Mouse (Mus musculus): ENCODE data around the gene Cript. TPM values are rescaled to one million over a fixed set of nuclear protein-coding genes. Genes with fewer than 3 reads are reported as not detected.
A peak's percentile ranks its signal among the peaks of the same experiment; 100 is the strongest.

The Cript gene
- polyA plus RNA-seq (2014; fragmentation: Nextera tagmentation; extraction: Ambion mirVana), result 185 and 191 TPM in 2 replicates

- Histone ChIP-seq H3K4me3 (ENCODE audit: low read depth, low read length) (peak within 1 kb of the TSS; percentile 91), H3K9me3 (replicated peaks; ENCODE audit: control insufficient read depth, low read length) (no peaks in the 10 kb centered on the region), H3K4me2 (ENCODE audit: low read depth, low read length) (peak within 1 kb of the TSS; percentile 85), H3K27ac (replicated peaks; ENCODE audit: low read depth, low read length) (no peak within 1 kb of the TSS; the same call in 1 of the 2 replicates), H3K27me3 (ENCODE audit: control insufficient read depth, insufficient read depth, low read length) (no peaks in the 10 kb centered on the region), H3K4me1 (ENCODE audit: control insufficient read depth, insufficient read depth, low read length) (0 out of 2 replicates have a peak, but pooled peaks cover 2% of the 10 kb centered on the region), H3K36me3 (replicated peaks; ENCODE audit: control insufficient read depth, insufficient read depth, low read depth, low read length) (no peaks in the 10 kb centered on the region; the same call in 1 of the 2 replicates), H3K9ac (replicated peaks; ENCODE audit: low read length) (peak within 1 kb of the TSS; percentile 69)
- DNase-seq (ENCODE audit: low spot score) (peak; percentile 100), ATAC-seq (replicated peaks; ENCODE audit: insufficient number of reproducible peaks, low FRiP score, low TSS enrichment, low read depth) (peak; percentile 99)
- WGBS, result under 1% methylated on average over 43 of the region's 43 CpGs
Measured at GRCm38 (mm10) chr17:87025269-87025949, at the start of gene Cript, which contains the start of gene Pigf. Cript (plus strand) TSS chr17:87025550. Pigf (minus strand) TSS chr17:87025406.

- no peak overlapping the region for H3K4me2 ChIP-seq (ENCODE audit: low read depth, low read length)
- 80% methylated on average over 10 of the region's 10 CpGs for WGBS
- no peak for ATAC-seq (replicated peaks; ENCODE audit: insufficient number of reproducible peaks, low FRiP score, low TSS enrichment, low read depth)
- H3K9me3 ChIP-seq (replicated peaks; ENCODE audit: control insufficient read depth, low read length), result no peaks in the 10 kb centered on the region
- H3K36me3 ChIP-seq (replicated peaks; ENCODE audit: control insufficient read depth, insufficient read depth, low read depth, low read length), result no peaks in the 10 kb centered on the region; the same call in 1 of the 2 replicates
- no peak overlapping the region for H3K4me3 ChIP-seq (ENCODE audit: low read depth, low read length)
- H3K27ac ChIP-seq (replicated peaks; ENCODE audit: low read depth, low read length), result no peak overlapping the region
- no peaks in the 10 kb centered on the region for H3K27me3 ChIP-seq (ENCODE audit: control insufficient read depth, insufficient read depth, low read length)
- no peaks in the 10 kb centered on the region for H3K4me1 ChIP-seq (ENCODE audit: control insufficient read depth, insufficient read depth, low read length)
- DNase-seq (ENCODE audit: low spot score), result no peak
- no peak overlapping the region for H3K9ac ChIP-seq (replicated peaks; ENCODE audit: low read length)
Measured at GRCm38 (mm10) chr17:86976387-86976786, 49.0 kb upstream of the Cript start.

DNA sequence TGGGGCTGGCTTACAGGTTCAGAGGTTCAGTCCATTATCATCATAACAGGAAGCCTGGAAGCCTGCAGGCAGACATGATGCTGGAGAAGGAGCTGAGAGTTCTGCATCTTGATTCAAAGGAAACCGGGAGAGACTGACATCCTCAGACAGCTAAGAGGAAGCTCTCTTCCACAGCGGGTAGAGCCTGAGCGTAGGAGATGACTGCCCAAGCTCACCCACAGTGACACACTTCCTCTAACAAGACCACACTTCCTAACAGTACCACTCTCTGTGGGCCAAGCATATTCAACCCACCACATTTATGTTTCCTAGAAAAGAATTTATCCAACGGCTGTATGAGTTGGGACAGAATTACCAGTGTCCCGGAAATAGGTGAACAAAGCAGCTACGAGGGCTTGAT lies 46.9 kb upstream of the Cript start:
- no peak overlapping the region for H3K27ac ChIP-seq (replicated peaks; ENCODE audit: low read depth, low read length)
- no peak overlapping the region for H3K9ac ChIP-seq (replicated peaks; ENCODE audit: low read length)
- no peaks in the 10 kb centered on the region for H3K4me1 ChIP-seq (ENCODE audit: control insufficient read depth, insufficient read depth, low read length)
- H3K4me3 ChIP-seq (ENCODE audit: low read depth, low read length), result no peak overlapping the region
- H3K4me2 ChIP-seq (ENCODE audit: low read depth, low read length), result no peak overlapping the region
- DNase-seq (ENCODE audit: low spot score) (no peak), ATAC-seq (replicated peaks; ENCODE audit: insufficient number of reproducible peaks, low FRiP score, low TSS enrichment, low read depth) (no peak)
- H3K9me3 ChIP-seq (replicated peaks; ENCODE audit: control insufficient read depth, low read length), result no peaks in the 10 kb centered on the region
- 94% methylated on average over 6 of the region's 6 CpGs for WGBS
- no peaks in the 10 kb centered on the region for H3K27me3 ChIP-seq (ENCODE audit: control insufficient read depth, insufficient read depth, low read length)
- no peaks in the 10 kb centered on the region for H3K36me3 ChIP-seq (replicated peaks; ENCODE audit: control insufficient read depth, insufficient read depth, low read depth, low read length)

DNA sequence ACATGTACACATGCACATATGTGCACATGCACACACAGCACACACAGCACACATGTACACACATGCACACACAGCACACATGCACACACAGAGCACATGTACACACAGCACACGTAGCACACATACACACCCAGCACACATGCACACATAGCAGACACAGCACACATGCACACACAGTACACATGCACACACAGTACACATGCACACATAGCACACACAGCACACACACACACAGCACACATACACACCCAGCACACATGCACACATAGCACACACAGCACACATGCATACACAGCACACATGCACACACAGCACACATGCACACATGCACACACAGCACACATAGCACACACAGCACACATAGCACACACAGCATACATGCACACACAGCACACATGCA lies 44.1 kb upstream of the Cript start:
- no peaks in the 10 kb centered on the region for H3K27me3 ChIP-seq (ENCODE audit: control insufficient read depth, insufficient read depth, low read length)
- no peak overlapping the region for H3K9ac ChIP-seq (replicated peaks; ENCODE audit: low read length)
- no peak overlapping the region for H3K4me3 ChIP-seq (ENCODE audit: low read depth, low read length)
- no peak for ATAC-seq (replicated peaks; ENCODE audit: insufficient number of reproducible peaks, low FRiP score, low TSS enrichment, low read depth)
- no peaks in the 10 kb centered on the region for H3K36me3 ChIP-seq (replicated peaks; ENCODE audit: control insufficient read depth, insufficient read depth, low read depth, low read length)
- no peaks in the 10 kb centered on the region for H3K4me1 ChIP-seq (ENCODE audit: control insufficient read depth, insufficient read depth, low read length)
- H3K4me2 ChIP-seq (ENCODE audit: low read depth, low read length), result no peak overlapping the region
- H3K27ac ChIP-seq (replicated peaks; ENCODE audit: low read depth, low read length), result no peak overlapping the region
- H3K9me3 ChIP-seq (replicated peaks; ENCODE audit: control insufficient read depth, low read length), result no peaks in the 10 kb centered on the region
- no peak for DNase-seq (ENCODE audit: low spot score)
- 89% methylated on average over 1 of the region's 1 CpGs for WGBS

DNA sequence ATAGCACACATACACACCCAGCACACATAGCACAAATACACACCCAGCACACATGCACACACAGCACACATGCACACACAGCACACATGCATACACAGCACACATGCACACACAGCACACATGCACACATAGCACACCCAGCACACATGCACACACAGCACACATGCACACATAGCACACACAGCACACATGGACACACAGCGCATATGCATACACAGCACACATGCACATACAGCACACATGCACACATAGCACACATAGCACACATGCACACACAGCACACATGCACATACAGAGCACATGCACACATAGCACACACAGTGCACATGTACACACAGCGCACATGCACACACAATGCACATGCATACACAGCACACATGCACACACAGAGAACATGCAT lies 43.6 kb upstream of the Cript start:
- Histone ChIP-seq H3K27me3 (ENCODE audit: control insufficient read depth, insufficient read depth, low read length) (no peaks in the 10 kb centered on the region), H3K9ac (replicated peaks; ENCODE audit: low read length) (no peak overlapping the region), H3K9me3 (replicated peaks; ENCODE audit: control insufficient read depth, low read length) (no peaks in the 10 kb centered on the region), H3K36me3 (replicated peaks; ENCODE audit: control insufficient read depth, insufficient read depth, low read depth, low read length) (no peaks in the 10 kb centered on the region), H3K4me2 (ENCODE audit: low read depth, low read length) (no peak overlapping the region), H3K4me1 (ENCODE audit: control insufficient read depth, insufficient read depth, low read length) (no peaks in the 10 kb centered on the region), H3K27ac (replicated peaks; ENCODE audit: low read depth, low read length) (no peak overlapping the region), H3K4me3 (ENCODE audit: low read depth, low read length) (no peak overlapping the region)
- ATAC-seq (replicated peaks; ENCODE audit: insufficient number of reproducible peaks, low FRiP score, low TSS enrichment, low read depth) (no peak), DNase-seq (ENCODE audit: low spot score) (no peak)
- 100% methylated on average over 2 of the region's 2 CpGs for WGBS

GRCm38 (mm10) chr17:86982497-86982896 lies 42.9 kb upstream of the Cript start:
- 72% methylated on average over 9 of the region's 9 CpGs for WGBS
- no peak for ATAC-seq (replicated peaks; ENCODE audit: insufficient number of reproducible peaks, low FRiP score, low TSS enrichment, low read depth)

GRCm38 (mm10) chr17:86986449-86987138 lies 38.8 kb upstream of the Cript start:
- Histone ChIP-seq H3K9ac (replicated peaks; ENCODE audit: low read length) (no peak overlapping the region), H3K9me3 (replicated peaks; ENCODE audit: control insufficient read depth, low read length) (no peaks in the 10 kb centered on the region)
- WGBS, result 46% methylated on average over 17 of the region's 17 CpGs

More at GRCm38 (mm10) chr17:86982497-86982896, 42.9 kb upstream of the Cript start:
- no peaks in the 10 kb centered on the region for H3K4me1 ChIP-seq (ENCODE audit: control insufficient read depth, insufficient read depth, low read length)
- no peaks in the 10 kb centered on the region for H3K36me3 ChIP-seq (replicated peaks; ENCODE audit: control insufficient read depth, insufficient read depth, low read depth, low read length)
- H3K27ac ChIP-seq (replicated peaks; ENCODE audit: low read depth, low read length), result no peak overlapping the region
- H3K4me3 ChIP-seq (ENCODE audit: low read depth, low read length), result no peak overlapping the region
- no peak for DNase-seq (ENCODE audit: low spot score)
- no peak overlapping the region for H3K4me2 ChIP-seq (ENCODE audit: low read depth, low read length)
- H3K9ac ChIP-seq (replicated peaks; ENCODE audit: low read length), result no peak overlapping the region
- H3K27me3 ChIP-seq (ENCODE audit: control insufficient read depth, insufficient read depth, low read length), result no peaks in the 10 kb centered on the region
- no peaks in the 10 kb centered on the region for H3K9me3 ChIP-seq (replicated peaks; ENCODE audit: control insufficient read depth, low read length)

GRCm38 (mm10) chr17:86988161-86988560 lies 37.2 kb upstream of the Cript start:
- Histone ChIP-seq H3K9ac (replicated peaks; ENCODE audit: low read length) (no peak overlapping the region), H3K4me3 (ENCODE audit: low read depth, low read length) (no peak overlapping the region), H3K4me2 (ENCODE audit: low read depth, low read length) (no peak overlapping the region), H3K9me3 (replicated peaks; ENCODE audit: control insufficient read depth, low read length) (no peaks in the 10 kb centered on the region), H3K36me3 (replicated peaks; ENCODE audit: control insufficient read depth, insufficient read depth, low read depth, low read length) (no peaks in the 10 kb centered on the region), H3K27ac (replicated peaks; ENCODE audit: low read depth, low read length) (no peak overlapping the region), H3K27me3 (ENCODE audit: control insufficient read depth, insufficient read depth, low read length) (no peaks in the 10 kb centered on the region), H3K4me1 (ENCODE audit: control insufficient read depth, insufficient read depth, low read length) (no peaks in the 10 kb centered on the region)
- no peak for ATAC-seq (replicated peaks; ENCODE audit: insufficient number of reproducible peaks, low FRiP score, low TSS enrichment, low read depth)
- DNase-seq (ENCODE audit: low spot score), result no peak
- 86% methylated on average over 5 of the region's 5 CpGs for WGBS

More at GRCm38 (mm10) chr17:86986449-86987138, 38.8 kb upstream of the Cript start:
- Histone ChIP-seq H3K27me3 (ENCODE audit: control insufficient read depth, insufficient read depth, low read length) (no peaks in the 10 kb centered on the region), H3K4me3 (ENCODE audit: low read depth, low read length) (no peak overlapping the region), H3K27ac (replicated peaks; ENCODE audit: low read depth, low read length) (no peak overlapping the region), H3K4me1 (ENCODE audit: control insufficient read depth, insufficient read depth, low read length) (no peaks in the 10 kb centered on the region), H3K36me3 (replicated peaks; ENCODE audit: control insufficient read depth, insufficient read depth, low read depth, low read length) (no peaks in the 10 kb centered on the region), H3K4me2 (ENCODE audit: low read depth, low read length) (no peak overlapping the region)
- peak; percentile 31 for DNase-seq (ENCODE audit: low spot score)
- 0 out of 2 replicates have a peak, but pooled peaks have one; percentile 16 for ATAC-seq (replicated peaks; ENCODE audit: insufficient number of reproducible peaks, low FRiP score, low TSS enrichment, low read depth)

Data from embryonic facial prominence, embryonic 11.5 days (tissue).